Mouse (Mus musculus) kidney, postnatal 0 days (tissue): ENCODE measurements at regions not wholly inside any gene's neighbourhood (a gene's known extent, or its start where the extent isn't known, plus 50 kb on each side); places are given as distances from the start of the nearest gene placed in this dataset.

Experiments
- ATAC-seq: fragments of 200-750 bp; cut with Nextera tagmentation; replicated peaks from 2 replicates; pipeline ENCODE4 v1.8.0; 2017; ENCODE audit warnings: low read depth, moderate number of reproducible peaks, moderate TSS enrichment, moderate library complexity; ENCODE audit not compliant: low FRiP score
- DNase-seq: peaks from one replicate; pipeline ENCODE4 v3.0.0-alpha.2; 2016; ENCODE audit warnings: low spot score
- H3K27ac ChIP-seq: fragments of 300-500 bp; sonication (generic); 2 replicates; pipeline ENCODE4 v1.5.1; 2014; ENCODE audit warnings: mild to moderate bottlenecking
- H3K27me3 ChIP-seq: fragments of 300-500 bp; sonication (generic); 2 replicates; pipeline ENCODE4 v1.6.1; 2014; ENCODE audit warnings: low read length, mixed read lengths; ENCODE audit not compliant: insufficient read depth
- H3K36me3 ChIP-seq: fragments of 300-500 bp; sonication (generic); 2 replicates; pipeline ENCODE4 v1.6.1; 2014; ENCODE audit warnings: low read length, mixed read lengths; ENCODE audit not compliant: insufficient read depth
- H3K4me1 ChIP-seq: fragments of 300-500 bp; sonication (generic); replicated peaks from 2 replicates; pipeline ENCODE4 v1.6.1; 2014; ENCODE audit warnings: antibody characterized with exemption, low read length, mixed read lengths; ENCODE audit not compliant: insufficient read depth
- H3K4me2 ChIP-seq: fragments of 300-500 bp; sonication (generic); 2 replicates; pipeline ENCODE4 v1.6.1; 2014; ENCODE audit warnings: mild to moderate bottlenecking, low read length, moderate library complexity, mixed read lengths
- H3K4me3 ChIP-seq: fragments of 300-500 bp; sonication (generic); replicated peaks from 2 replicates; pipeline ENCODE4 v1.5.1; 2014; ENCODE audit warnings: low read depth, low read length
- H3K9ac ChIP-seq: fragments of 300-500 bp; sonication (generic); 2 replicates; pipeline ENCODE4 v1.6.1; 2014; ENCODE audit warnings: low read depth, low read length
- H3K9me3 ChIP-seq: fragments of 300-500 bp; sonication (generic); replicated peaks from 2 replicates; pipeline ENCODE4 v1.6.1; 2016; ENCODE audit warnings: low read length, inconsistent platforms, mixed read lengths
- CTCF ChIP-seq: IDR thresholded peaks from 2 replicates; pipeline ENCODE4 v1.5.1; 2016; ENCODE audit warnings: antibody characterized with exemption, low read depth, mild to moderate bottlenecking, moderate library complexity
- WGBS: fragments of 180-500 bp; shearing (Covaris S2); extraction: QIAGEN DNeasy Blood & Tissue Kit; methylation state at CpG from one replicate; pipeline ENCODE4 v1.1.7; 2014; 5-methylcytosine and 5-hydroxymethylcytosine counted together

DNA sequence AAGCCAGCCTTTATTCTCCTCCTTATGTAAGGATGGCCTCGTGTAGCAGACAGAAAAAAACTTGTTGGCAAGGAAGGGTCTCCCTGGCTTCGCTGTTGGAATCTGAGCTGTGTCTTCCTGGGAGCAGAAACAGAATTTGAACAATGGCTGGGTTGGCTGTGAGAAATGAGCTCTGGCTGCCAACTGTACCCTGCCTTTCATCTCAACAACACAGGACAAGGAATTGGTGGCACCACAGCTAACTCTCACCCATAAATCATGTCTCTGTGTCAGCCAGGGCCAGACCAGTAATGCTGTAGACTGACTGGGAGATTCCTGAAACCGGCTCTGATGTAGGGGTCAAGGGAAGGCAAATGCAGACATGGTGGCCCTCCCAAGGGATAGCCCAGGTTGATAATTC is 189.5 kb upstream of the BB014433 start:
- Histone ChIP-seq H3K4me2 (no peak overlapping the region), H3K36me3 (no peaks in the 10 kb centered on the region), H3K4me3 (no peak overlapping the region), H3K27me3 (no peaks in the 10 kb centered on the region), H3K9me3 (no peaks in the 10 kb centered on the region), H3K4me1 (no peaks in the 10 kb centered on the region), H3K9ac (no peak overlapping the region), H3K27ac (no peak overlapping the region)
- ATAC-seq (no peak), DNase-seq (no peak)
- no peak for TF ChIP-seq CTCF
- WGBS, result 65% methylated on average over 3 of the region's 3 CpGs

DNA sequence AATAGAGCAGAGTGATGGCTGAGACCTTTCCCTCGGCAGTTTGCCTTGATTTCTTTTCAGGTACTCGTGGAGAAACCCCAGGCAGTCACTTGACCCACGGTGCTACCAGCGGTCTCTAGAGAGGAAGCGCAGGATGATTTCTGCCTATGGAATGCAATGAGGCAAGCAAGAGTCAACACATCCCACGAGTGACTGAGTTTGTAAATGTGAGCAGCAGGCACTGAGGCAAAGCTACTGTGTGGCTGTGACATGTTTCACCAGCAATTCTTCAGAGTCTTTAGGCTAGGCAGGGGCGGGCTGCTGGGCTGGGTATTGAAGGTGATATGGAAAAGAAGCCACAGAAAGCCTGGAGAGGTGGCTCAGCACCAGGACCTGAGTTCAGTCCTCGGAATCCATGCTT is 187.4 kb upstream of the BB014433 start:
- DNase-seq, result peak; percentile 3

DNA sequence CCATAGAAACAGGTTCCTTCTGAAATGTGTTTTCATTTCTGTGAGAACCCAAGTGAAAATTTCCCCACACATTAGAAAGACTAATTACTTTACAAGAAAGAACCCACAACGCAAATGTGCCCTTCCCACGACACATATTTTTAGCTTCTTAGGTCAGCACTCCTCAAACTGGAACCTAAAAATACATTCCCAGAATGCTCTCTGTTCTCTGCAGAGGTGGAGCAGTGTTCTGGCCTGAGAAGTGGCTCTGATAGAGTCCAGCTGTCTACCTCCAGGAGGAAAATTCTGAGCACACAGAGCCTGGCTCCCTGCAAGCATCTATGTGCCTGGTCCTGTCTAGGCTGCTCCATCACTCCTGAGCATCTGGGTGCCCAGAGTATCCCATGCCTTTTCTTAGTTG is 184.3 kb upstream of the BB014433 start:
- no peak overlapping the region for H3K4me3 ChIP-seq
- no peak overlapping the region for H3K9ac ChIP-seq
- no peaks in the 10 kb centered on the region for H3K27me3 ChIP-seq
- H3K4me1 ChIP-seq, result no peaks in the 10 kb centered on the region
- H3K4me2 ChIP-seq, result no peak overlapping the region
- TF ChIP-seq CTCF, result no peak
- no peaks in the 10 kb centered on the region for H3K9me3 ChIP-seq
- DNase-seq (peak; percentile 27), ATAC-seq (no peak)
- H3K36me3 ChIP-seq, result no peaks in the 10 kb centered on the region
- 37% methylated on average over 2 of the region's 2 CpGs for WGBS
- H3K27ac ChIP-seq, result no peak overlapping the region

More for the DNA sequence above, 187.4 kb upstream of the BB014433 start:
- WGBS, result 37% methylated on average over 8 of the region's 8 CpGs
- no peak overlapping the region for H3K4me3 ChIP-seq
- no peaks in the 10 kb centered on the region for H3K36me3 ChIP-seq
- no peaks in the 10 kb centered on the region for H3K4me1 ChIP-seq
- no peak for TF ChIP-seq CTCF
- no peak overlapping the region for H3K9ac ChIP-seq
- no peak for ATAC-seq
- no peaks in the 10 kb centered on the region for H3K9me3 ChIP-seq
- no peak overlapping the region for H3K4me2 ChIP-seq
- no peak overlapping the region for H3K27ac ChIP-seq
- H3K27me3 ChIP-seq, result no peaks in the 10 kb centered on the region

DNA sequence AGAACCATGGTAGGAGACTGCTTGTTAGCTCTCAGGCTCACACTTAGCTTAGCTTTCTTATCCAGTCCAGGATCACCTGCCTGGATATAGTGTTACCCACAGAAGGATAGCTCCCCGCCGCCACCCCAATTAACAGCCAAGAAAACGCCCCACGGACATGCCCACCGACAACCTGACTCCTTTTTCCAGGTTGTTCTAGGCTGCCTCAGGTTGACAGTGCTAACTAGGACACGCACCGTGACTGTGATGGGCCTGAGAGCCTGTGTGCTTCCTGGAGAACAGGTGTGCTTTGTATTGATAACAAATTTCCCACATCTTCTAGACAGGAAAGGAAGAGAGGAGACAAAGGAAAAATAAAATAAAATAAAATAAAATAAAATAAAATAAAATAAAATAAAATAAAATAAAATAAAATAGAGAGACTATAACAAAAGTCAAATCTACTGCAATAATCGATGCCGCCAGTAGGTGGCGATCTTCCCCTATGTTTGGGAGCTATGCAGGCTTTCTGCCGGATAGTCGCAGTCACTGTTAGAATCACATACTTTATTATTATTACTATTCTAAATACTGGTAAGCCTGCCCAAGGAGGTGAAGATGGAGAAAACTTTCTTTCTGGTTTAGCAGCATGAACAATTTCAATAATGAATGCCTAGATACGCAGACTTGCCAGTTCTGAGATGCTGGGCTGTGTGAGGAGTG is 175.5 kb upstream of the BB014433 start:
- Histone ChIP-seq H3K27me3 (no peaks in the 10 kb centered on the region), H3K27ac (no peak overlapping the region), H3K4me2 (no peak overlapping the region), H3K4me1 (no peaks in the 10 kb centered on the region; the same call in 1 of the 2 replicates), H3K36me3 (no peaks in the 10 kb centered on the region), H3K9me3 (no peaks in the 10 kb centered on the region), H3K9ac (no peak overlapping the region), H3K4me3 (no peak overlapping the region)
- WGBS, result 43% methylated on average over 13 of the region's 13 CpGs
- peak; percentile 75 for DNase-seq
- ATAC-seq, result no peak
- peak; percentile 81 for TF ChIP-seq CTCF

DNA sequence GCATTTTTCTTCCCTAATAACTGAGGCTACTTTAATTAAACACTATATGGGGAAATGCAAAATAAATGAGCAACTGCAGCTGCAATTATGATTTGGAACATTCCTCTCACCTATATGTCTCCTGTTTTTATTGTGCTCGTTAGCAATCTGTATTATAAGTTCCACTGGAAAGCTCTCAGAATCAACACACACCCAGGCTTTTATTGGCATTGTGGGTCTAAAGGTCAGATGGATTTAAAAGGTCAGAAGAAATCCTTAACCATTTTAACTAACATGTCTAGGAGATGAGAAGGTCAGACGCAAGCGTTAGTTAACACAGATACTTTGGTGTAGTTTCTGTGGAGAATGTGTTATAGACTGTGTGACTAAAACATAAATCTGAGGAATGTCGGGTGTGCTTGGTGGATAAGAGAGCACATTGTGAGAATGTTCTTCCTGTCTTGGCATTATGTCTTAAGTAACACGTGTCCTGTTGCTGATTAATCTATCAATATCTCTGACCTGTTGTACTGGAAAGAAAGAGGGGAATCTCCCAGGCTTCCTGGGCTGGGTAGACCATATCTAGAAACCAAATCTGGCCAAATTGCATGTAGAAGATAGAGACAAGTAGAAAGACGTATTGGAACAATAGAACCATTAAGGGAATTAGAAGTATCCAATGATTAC is 164.1 kb upstream of the BB014433 start:
- DNase-seq (no peak), ATAC-seq (no peak)
- no peak overlapping the region for H3K4me3 ChIP-seq
- H3K9me3 ChIP-seq, result no peaks in the 10 kb centered on the region
- H3K4me1 ChIP-seq, result no peaks in the 10 kb centered on the region
- no peak for TF ChIP-seq CTCF
- H3K27ac ChIP-seq, result no peak overlapping the region
- no peak overlapping the region for H3K4me2 ChIP-seq
- H3K36me3 ChIP-seq, result no peaks in the 10 kb centered on the region
- WGBS, result 70% methylated on average over 6 of the region's 6 CpGs
- no peaks in the 10 kb centered on the region for H3K27me3 ChIP-seq
- no peak overlapping the region for H3K9ac ChIP-seq

DNA sequence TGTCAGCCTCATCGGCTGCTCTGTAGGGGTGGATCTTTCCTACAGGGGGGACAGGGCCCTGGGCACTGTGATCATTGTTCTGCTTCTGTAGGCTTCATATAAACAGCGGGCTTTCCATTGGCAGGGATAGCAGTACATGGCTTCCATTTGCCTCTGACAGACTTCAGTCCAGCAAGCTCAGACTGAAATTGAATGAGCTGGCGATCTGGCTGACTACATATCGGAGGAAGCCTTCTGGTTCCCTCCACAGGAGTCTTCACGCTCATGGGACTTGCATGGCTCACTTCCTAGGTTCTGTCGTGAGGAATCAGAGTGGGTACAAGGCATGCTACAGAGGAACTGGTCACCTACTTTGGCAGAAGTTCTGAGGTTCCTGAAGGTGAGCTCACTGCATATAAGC is 155.7 kb upstream of the BB014433 start:
- Histone ChIP-seq H3K36me3 (no peaks in the 10 kb centered on the region), H3K4me2 (no peak overlapping the region), H3K9me3 (no peaks in the 10 kb centered on the region), H3K4me1 (no peaks in the 10 kb centered on the region), H3K9ac (no peak overlapping the region), H3K27me3 (no peaks in the 10 kb centered on the region), H3K27ac (no peak overlapping the region), H3K4me3 (no peak overlapping the region)
- TF ChIP-seq CTCF, result no peak
- ATAC-seq (no peak), DNase-seq (no peak)
- 82% methylated on average over 6 of the region's 6 CpGs for WGBS
